In the genomic region with DNA sequence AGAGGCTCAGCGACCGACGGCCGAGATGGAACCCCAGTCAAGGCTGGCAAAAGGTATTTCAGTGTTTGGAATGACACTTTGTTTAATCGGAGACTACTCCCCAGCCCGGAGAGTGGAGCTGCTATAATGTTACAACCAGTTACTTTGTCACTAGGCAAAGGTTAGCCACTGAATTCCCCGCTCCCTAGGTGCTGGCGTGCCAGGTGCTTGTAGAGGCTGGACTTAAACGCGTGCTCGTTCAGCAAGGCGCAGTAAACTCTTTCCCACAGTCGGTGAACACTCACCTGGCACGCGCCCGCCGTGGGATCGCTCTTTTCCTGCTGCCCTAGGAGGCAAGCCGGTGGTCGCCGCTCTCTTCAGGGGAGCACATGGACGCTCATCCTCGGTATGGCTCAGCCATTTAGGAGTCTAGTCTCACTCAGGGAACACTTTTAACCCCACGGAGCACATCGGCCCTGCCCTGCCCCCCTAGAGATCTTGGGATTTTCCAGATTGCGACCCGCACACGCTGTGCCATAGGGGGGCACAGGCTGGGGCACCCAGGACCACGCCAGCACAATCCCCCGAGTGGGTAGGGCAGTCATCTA, we compare ENCODE assay signal across 8 mouse cellular contexts. TPM values are rescaled to one million over a fixed set of nuclear protein-coding genes. Genes with fewer than 3 reads are reported as not detected.
DNase-seq lines count a peak whose midpoint lies in the region; ATAC-seq lines count a peak whose summit lies in the region.

No protein-coding gene starts in this region.

- H3K36me3 ChIP-seq in forebrain, embryonic 12.5 days (replicated peaks), result no peaks in the 10 kb centered on the region; the same call in 1 of the 2 replicates
- H3K36me3 ChIP-seq in limb, embryonic 12.5 days, result peaks cover 15% of the 10 kb centered on the region; the same call in 1 of the 2 replicates
- no peaks in the 10 kb centered on the region for H3K36me3 ChIP-seq in neural tube, embryonic 15.5 days

- peaks cover 38% of the 10 kb centered on the region for H3K4me1 ChIP-seq in forebrain, embryonic 12.5 days
- peaks cover 36% of the 10 kb centered on the region for H3K4me1 ChIP-seq in limb, embryonic 12.5 days (replicated peaks)
- peaks cover 51% of the 10 kb centered on the region for H3K4me1 ChIP-seq in neural tube, embryonic 15.5 days

- 0 out of 2 replicates have a peak, but pooled peaks have one; percentile 9 for ATAC-seq in cerebellum, adult (ENCODE audit: insufficient number of reproducible peaks, low FRiP score, low TSS enrichment)
- no peak for ATAC-seq in forebrain, embryonic 12.5 days (ENCODE audit: low FRiP score)
- no peak for ATAC-seq in limb, embryonic 12.5 days (ENCODE audit: insufficient number of reproducible peaks, insufficient read depth, low FRiP score, low TSS enrichment, low read depth)
- ATAC-seq in neural tube, embryonic 15.5 days (ENCODE audit: low FRiP score), result peak; percentile 26; the same call in 1 of the 2 replicates
- ATAC-seq in frontal cortex, adult (ENCODE audit: low TSS enrichment), result no peak; the same call in 1 of the 2 replicates

- H3K27ac ChIP-seq in forebrain, embryonic 12.5 days, result no peak overlapping the region
- H3K27ac ChIP-seq in limb, embryonic 12.5 days, result no peak overlapping the region
- 0 out of 2 replicates have a peak overlapping the region, but pooled peaks have one; percentile 37 for H3K27ac ChIP-seq in neural tube, embryonic 15.5 days (replicated peaks)

- H3K9ac ChIP-seq in forebrain, embryonic 12.5 days, result peak overlapping the region; percentile 57
- peak overlapping the region; percentile 46 for H3K9ac ChIP-seq in limb, embryonic 12.5 days (replicated peaks)
- H3K9ac ChIP-seq in neural tube, embryonic 15.5 days (replicated peaks), result peak overlapping the region; percentile 86

- H3K27me3 ChIP-seq in forebrain, embryonic 12.5 days, result peaks cover 19% of the 10 kb centered on the region
- H3K27me3 ChIP-seq in limb, embryonic 12.5 days, result peaks cover 8% of the 10 kb centered on the region
- no peaks in the 10 kb centered on the region for H3K27me3 ChIP-seq in neural tube, embryonic 15.5 days (replicated peaks)

- H3K9me3 ChIP-seq in forebrain, embryonic 12.5 days, result no peaks in the 10 kb centered on the region
- H3K9me3 ChIP-seq in limb, embryonic 12.5 days, result no peaks in the 10 kb centered on the region
- no peaks in the 10 kb centered on the region for H3K9me3 ChIP-seq in neural tube, embryonic 15.5 days (replicated peaks)

- peak overlapping the region; percentile 88 for H3K4me2 ChIP-seq in forebrain, embryonic 12.5 days
- peak overlapping the region; percentile 77 for H3K4me2 ChIP-seq in limb, embryonic 12.5 days
- peak overlapping the region; percentile 83 for H3K4me2 ChIP-seq in neural tube, embryonic 15.5 days

- WGBS in forebrain, embryonic 12.5 days, result 2% methylated on average over 30 of the region's 30 CpGs
- WGBS in limb, embryonic 12.5 days, result 3% methylated on average over 30 of the region's 30 CpGs
- 2% methylated on average over 30 of the region's 30 CpGs for WGBS in neural tube, embryonic 15.5 days

- peak overlapping the region; percentile 70 for H3K4me3 ChIP-seq in forebrain, embryonic 12.5 days (replicated peaks)
- peak overlapping the region; percentile 68 for H3K4me3 ChIP-seq in limb, embryonic 12.5 days (replicated peaks)
- H3K4me3 ChIP-seq in neural tube, embryonic 15.5 days (replicated peaks), result peak overlapping the region; percentile 91

- DNase-seq in cerebellum, adult 11-12 months, result no peak
- peak; percentile 45 for DNase-seq in 3T3-L1 (ENCODE audit: low read depth, low spot score)
- no peak for DNase-seq in layer of hippocampus, adult 9-11 months

RNA-seq across cellular contexts. Expression of a gene that starts 0.5 kb away (rescaled TPM):
- 40.5 and 43.7 TPM in 2 replicates for polyA plus RNA-seq in forebrain, embryonic 12.5 days (2016; fragmentation: Nextera tagmentation; extraction: Ambion mirVana)
- polyA plus RNA-seq in limb, embryonic 12.5 days (2016; fragmentation: Nextera tagmentation; extraction: Ambion mirVana), result 83.1 and 84.7 TPM in 2 replicates
- polyA plus RNA-seq in neural tube, embryonic 15.5 days (2015; fragmentation: Nextera tagmentation; extraction: Ambion mirVana), result 30.4 and 47.4 TPM in 2 replicates

RNA-seq across cellular contexts. Expression of a gene that starts 16.8 kb away (rescaled TPM):
- polyA plus RNA-seq in forebrain, embryonic 12.5 days (2016; fragmentation: Nextera tagmentation; extraction: Ambion mirVana), result 24.1 and 29.9 TPM in 2 replicates
- 14.2 and 15.9 TPM in 2 replicates for polyA plus RNA-seq in limb, embryonic 12.5 days (2016; fragmentation: Nextera tagmentation; extraction: Ambion mirVana)
- 23.6 and 23.9 TPM in 2 replicates for polyA plus RNA-seq in neural tube, embryonic 15.5 days (2015; fragmentation: Nextera tagmentation; extraction: Ambion mirVana)

RNA-seq across cellular contexts. Expression of a gene that starts 52.3 kb away (rescaled TPM):
- polyA plus RNA-seq in forebrain, embryonic 12.5 days (2016; fragmentation: Nextera tagmentation; extraction: Ambion mirVana), result 49.6 and 52.1 TPM in 2 replicates
- 59.2 and 61.4 TPM in 2 replicates for polyA plus RNA-seq in limb, embryonic 12.5 days (2016; fragmentation: Nextera tagmentation; extraction: Ambion mirVana)
- polyA plus RNA-seq in neural tube, embryonic 15.5 days (2015; fragmentation: Nextera tagmentation; extraction: Ambion mirVana), result 56.4 and 61.7 TPM in 2 replicates

Comparison
In these comparisons a context has a peak if more than half of its experiments do, and no peak if none do; other contexts are left out.
1. ATAC-seq: peak in cerebellum, adult (single experiment) and neural tube, embryonic 15.5 days (single experiment); none in forebrain, embryonic 12.5 days (single experiment), limb, embryonic 12.5 days (single experiment) and frontal cortex, adult (single experiment).
2. Peak in every context shown above with its lines, with median percentiles within 50 percentile points of each other: H3K4me2 ChIP-seq, H3K4me3 ChIP-seq and H3K9ac ChIP-seq.